Mouse (Mus musculus): ENCODE data around the gene Gan. TPM values are rescaled to one million over a fixed set of nuclear protein-coding genes. Genes with fewer than 3 reads are reported as not detected.

Gene Gan
- polyA plus RNA-seq, 1 experiment, result 8.1 TPM

DNA sequence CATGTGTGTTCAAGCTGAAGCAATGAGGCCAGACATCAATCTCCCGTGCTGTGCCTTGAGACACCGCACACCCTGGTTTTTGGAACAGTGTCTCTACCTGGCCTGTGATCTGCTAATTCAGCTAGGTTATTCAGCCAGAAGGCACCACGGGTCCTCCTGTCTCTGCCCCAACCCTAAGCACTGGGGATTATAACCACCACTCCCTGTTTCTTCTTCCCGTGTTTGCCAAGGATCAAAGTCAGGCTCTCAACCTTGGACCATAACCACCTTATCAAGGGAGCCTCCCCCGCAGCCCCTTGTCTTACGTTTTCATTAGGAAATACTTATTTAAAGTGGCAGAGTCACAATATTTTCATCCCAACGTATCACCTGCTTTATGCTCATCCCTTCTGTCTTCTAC, 41.4 kb upstream of the Gan start:
- 46% methylated on average over 7 of the region's 7 CpGs for WGBS
- no peak for TF ChIP-seq CTCF (IDR thresholded peaks at IDR 0.05; ENCODE audit: borderline replicate concordance, insufficient read depth, low read depth, low read length)
- TF ChIP-seq POLR2A (IDR thresholded peaks at IDR 0.05; ENCODE audit: borderline replicate concordance, insufficient read depth, low read length), result no peak
- Histone ChIP-seq H3K27ac (ENCODE audit: insufficient read depth, low read length) (no peak overlapping the region), H3K4me1 (ENCODE audit: control insufficient read depth, insufficient read depth, low read length) (peaks cover 5% of the 10 kb centered on the region), H3K27me3 (ENCODE audit: control insufficient read depth, insufficient read depth, low read length) (no peaks in the 10 kb centered on the region), H3K4me3 (replicated peaks; ENCODE audit: insufficient read depth, low read depth, low read length) (no peak overlapping the region)
- no peak for DNase-seq

DNA sequence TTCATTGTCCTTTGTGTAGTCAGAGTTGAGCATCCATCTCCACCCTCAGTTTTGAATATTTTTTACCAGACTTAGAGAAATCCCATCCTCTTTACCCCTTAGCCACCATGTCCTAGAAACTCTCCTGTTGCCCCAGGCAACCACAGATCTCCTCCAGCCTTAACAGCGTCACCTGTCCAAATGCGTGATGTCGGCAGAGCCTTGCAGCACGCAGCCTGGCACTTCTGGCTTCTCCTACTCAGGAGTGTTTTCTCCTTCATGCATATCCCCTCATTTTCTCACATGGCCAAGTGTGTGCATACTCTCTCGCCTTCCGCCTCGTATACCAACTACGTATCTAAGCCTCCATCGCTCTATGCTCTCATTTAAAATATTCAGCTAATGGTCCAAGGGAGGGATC, 39.5 kb upstream of the Gan start:
- H3K4me3 ChIP-seq (replicated peaks; ENCODE audit: insufficient read depth, low read depth, low read length), result no peak overlapping the region
- H3K4me1 ChIP-seq (ENCODE audit: control insufficient read depth, insufficient read depth, low read length), result peaks cover 5% of the 10 kb centered on the region
- WGBS, result 94% methylated on average over 9 of the region's 9 CpGs
- H3K27ac ChIP-seq (ENCODE audit: insufficient read depth, low read length), result no peak overlapping the region
- no peaks in the 10 kb centered on the region for H3K27me3 ChIP-seq (ENCODE audit: control insufficient read depth, insufficient read depth, low read length)
- no peak for TF ChIP-seq POLR2A (IDR thresholded peaks at IDR 0.05; ENCODE audit: borderline replicate concordance, insufficient read depth, low read length)
- TF ChIP-seq CTCF (IDR thresholded peaks at IDR 0.05; ENCODE audit: borderline replicate concordance, insufficient read depth, low read depth, low read length), result no peak
- no peak for DNase-seq

- whole genome bisulfite sequencing, result 84% methylated on average over 8 of the region's 8 CpGs
Observed at GRCm38 (mm10) chr8:117121277-117121676, 36.7 kb upstream of the Gan start.

DNA sequence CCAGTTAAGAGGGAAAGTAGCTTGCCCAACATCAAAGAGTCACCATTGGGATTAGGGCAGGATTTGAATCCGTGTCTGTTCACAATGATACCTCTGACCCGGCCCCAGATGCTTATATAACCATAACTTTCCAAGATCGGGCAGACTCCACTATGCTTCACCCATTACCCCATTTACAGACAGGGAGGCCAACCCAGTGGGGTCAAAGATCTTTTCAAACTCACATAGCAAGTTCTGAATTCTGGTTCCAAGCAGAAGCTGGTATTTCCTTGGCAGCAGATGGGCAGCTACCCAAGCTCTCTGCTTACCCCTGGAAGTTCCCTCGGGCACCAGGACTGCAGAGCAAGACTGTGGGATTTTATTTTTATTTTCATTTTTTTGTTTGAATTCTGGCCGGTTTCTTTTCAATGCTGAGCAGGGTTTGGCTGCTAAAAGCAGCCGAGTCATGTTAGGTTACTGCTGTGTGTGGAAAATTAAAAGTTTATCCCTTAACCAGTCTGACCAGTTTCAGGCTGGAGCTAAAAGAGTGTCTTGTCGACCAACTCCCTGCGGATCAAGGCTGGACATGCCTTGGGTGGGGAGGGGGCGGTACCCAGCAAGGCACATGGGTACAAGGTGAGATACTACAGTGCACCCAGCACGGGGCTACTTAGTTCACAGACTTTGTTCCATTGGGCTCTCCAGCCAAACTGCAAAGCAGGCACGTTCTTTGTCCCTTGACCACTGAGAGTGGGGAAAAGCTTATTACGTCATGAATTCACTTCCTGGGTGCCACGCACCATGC, 33.9 kb upstream of the Gan start:
- Histone ChIP-seq H3K27ac (ENCODE audit: insufficient read depth, low read length) (no peak overlapping the region), H3K4me1 (ENCODE audit: control insufficient read depth, insufficient read depth, low read length) (no peaks in the 10 kb centered on the region), H3K27me3 (ENCODE audit: control insufficient read depth, insufficient read depth, low read length) (no peaks in the 10 kb centered on the region), H3K4me3 (replicated peaks; ENCODE audit: insufficient read depth, low read depth, low read length) (no peak overlapping the region)
- 74% methylated on average over 13 of the region's 13 CpGs for WGBS
- no peak for DNase-seq
- TF ChIP-seq CTCF (IDR thresholded peaks at IDR 0.05; ENCODE audit: borderline replicate concordance, insufficient read depth, low read depth, low read length) (no peak), POLR2A (IDR thresholded peaks at IDR 0.05; ENCODE audit: borderline replicate concordance, insufficient read depth, low read length) (no peak)

More at GRCm38 (mm10) chr8:117121277-117121676, 36.7 kb upstream of the Gan start:
- Histone ChIP-seq H3K4me1 (ENCODE audit: control insufficient read depth, insufficient read depth, low read length) (peaks cover 3% of the 10 kb centered on the region), H3K4me3 (replicated peaks; ENCODE audit: insufficient read depth, low read depth, low read length) (no peak overlapping the region), H3K27me3 (ENCODE audit: control insufficient read depth, insufficient read depth, low read length) (no peaks in the 10 kb centered on the region), H3K27ac (ENCODE audit: insufficient read depth, low read length) (no peak overlapping the region)
- TF ChIP-seq POLR2A (IDR thresholded peaks at IDR 0.05; ENCODE audit: borderline replicate concordance, insufficient read depth, low read length) (no peak), CTCF (IDR thresholded peaks at IDR 0.05; ENCODE audit: borderline replicate concordance, insufficient read depth, low read depth, low read length) (no peak)
- no peak for DNase-seq

- no peaks in the 10 kb centered on the region for H3K27me3 ChIP-seq (ENCODE audit: control insufficient read depth, insufficient read depth, low read length)
- 97% methylated on average over 3 of the region's 3 CpGs for WGBS
- no peak for DNase-seq
- TF ChIP-seq CTCF (IDR thresholded peaks at IDR 0.05; ENCODE audit: borderline replicate concordance, insufficient read depth, low read depth, low read length), result no peak
- no peak for TF ChIP-seq POLR2A (IDR thresholded peaks at IDR 0.05; ENCODE audit: borderline replicate concordance, insufficient read depth, low read length)
- no peaks in the 10 kb centered on the region for H3K4me1 ChIP-seq (ENCODE audit: control insufficient read depth, insufficient read depth, low read length)
- no peak overlapping the region for H3K27ac ChIP-seq (ENCODE audit: insufficient read depth, low read length)
- no peak overlapping the region for H3K4me3 ChIP-seq (replicated peaks; ENCODE audit: insufficient read depth, low read depth, low read length)
Observed at GRCm38 (mm10) chr8:117125854-117126253, 32.1 kb upstream of the Gan start.

GRCm38 (mm10) chr8:117126411-117126810, 31.5 kb upstream of the Gan start:
- DNase-seq, result no peak
- Histone ChIP-seq H3K4me3 (replicated peaks; ENCODE audit: insufficient read depth, low read depth, low read length) (no peak overlapping the region), H3K27me3 (ENCODE audit: control insufficient read depth, insufficient read depth, low read length) (no peaks in the 10 kb centered on the region), H3K4me1 (ENCODE audit: control insufficient read depth, insufficient read depth, low read length) (no peaks in the 10 kb centered on the region), H3K27ac (ENCODE audit: insufficient read depth, low read length) (no peak overlapping the region)
- WGBS, result 92% methylated on average over 3 of the region's 3 CpGs
- no peak for TF ChIP-seq CTCF (IDR thresholded peaks at IDR 0.05; ENCODE audit: borderline replicate concordance, insufficient read depth, low read depth, low read length)
- TF ChIP-seq POLR2A (IDR thresholded peaks at IDR 0.05; ENCODE audit: borderline replicate concordance, insufficient read depth, low read length), result no peak

- DNase-seq, result no peak
- no peak overlapping the region for H3K4me3 ChIP-seq (replicated peaks; ENCODE audit: insufficient read depth, low read depth, low read length)
- H3K4me1 ChIP-seq (ENCODE audit: control insufficient read depth, insufficient read depth, low read length), result no peaks in the 10 kb centered on the region
- H3K27ac ChIP-seq (ENCODE audit: insufficient read depth, low read length), result no peak overlapping the region
- no peak for TF ChIP-seq CTCF (IDR thresholded peaks at IDR 0.05; ENCODE audit: borderline replicate concordance, insufficient read depth, low read depth, low read length)
- 85% methylated on average over 8 of the region's 8 CpGs for WGBS
- H3K27me3 ChIP-seq (ENCODE audit: control insufficient read depth, insufficient read depth, low read length), result no peaks in the 10 kb centered on the region
Observed at GRCm38 (mm10) chr8:117127063-117127462, 30.9 kb upstream of the Gan start.

DNA sequence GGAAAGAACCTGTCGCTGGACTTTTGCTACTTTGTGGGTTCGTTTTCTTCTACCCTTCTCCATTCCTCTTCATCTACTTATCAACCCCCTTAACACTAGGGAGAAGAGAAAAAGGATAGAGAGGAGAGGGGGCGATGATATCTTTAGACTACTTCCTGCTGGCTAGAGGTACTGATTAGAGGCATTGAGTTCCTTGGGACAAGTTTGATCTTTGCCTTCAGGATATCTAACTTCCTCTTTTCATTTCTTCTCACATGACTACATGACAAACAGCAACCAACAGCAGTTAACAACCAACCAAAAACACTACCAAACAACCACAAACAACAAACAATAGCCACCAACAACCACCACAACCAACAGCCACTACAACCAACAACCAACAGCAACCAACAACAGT, 24.2 kb upstream of the Gan start:
- DNase-seq, result no peak
- WGBS, result 86% methylated on average over 3 of the region's 3 CpGs
- Histone ChIP-seq H3K27ac (ENCODE audit: insufficient read depth, low read length) (no peak overlapping the region), H3K27me3 (ENCODE audit: control insufficient read depth, insufficient read depth, low read length) (no peaks in the 10 kb centered on the region), H3K4me1 (ENCODE audit: control insufficient read depth, insufficient read depth, low read length) (no peaks in the 10 kb centered on the region), H3K4me3 (replicated peaks; ENCODE audit: insufficient read depth, low read depth, low read length) (no peak overlapping the region)
- TF ChIP-seq POLR2A (IDR thresholded peaks at IDR 0.05; ENCODE audit: borderline replicate concordance, insufficient read depth, low read length) (no peak), CTCF (IDR thresholded peaks at IDR 0.05; ENCODE audit: borderline replicate concordance, insufficient read depth, low read depth, low read length) (no peak)
